Mouse (Mus musculus): ENCODE measurements at regions not wholly inside any gene's neighbourhood (a gene's known extent, or its start where the extent isn't known, plus 50 kb on each side); places are given as distances from the start of the nearest gene placed in this dataset.

- Histone ChIP-seq H3K4me2 (replicated peaks) (no peak overlapping the region), H3K27me3 (replicated peaks) (no peaks in the 10 kb centered on the region), H3K9ac (no peak overlapping the region), H3K4me3 (no peak overlapping the region), H3K4me1 (no peaks in the 10 kb centered on the region), H3K36me3 (no peaks in the 10 kb centered on the region), H3K9me3 (no peaks in the 10 kb centered on the region), H3K27ac (no peak overlapping the region)
- no peak for ATAC-seq (ENCODE audit: low FRiP score, low read depth)
- 38% methylated on average over 3 of the region's 3 CpGs for WGBS
These were observed 355.5 kb downstream of the Anxa1 start for GRCm38 (mm10) chr19:20035223-20035622.

- 53% methylated on average over 11 of the region's 11 CpGs for WGBS
- no peak overlapping the region for H3K9ac ChIP-seq
- H3K27ac ChIP-seq, result no peak overlapping the region
- no peak overlapping the region for H3K4me2 ChIP-seq (replicated peaks)
- no peaks in the 10 kb centered on the region for H3K4me1 ChIP-seq
- no peaks in the 10 kb centered on the region for H3K27me3 ChIP-seq (replicated peaks)
- ATAC-seq (ENCODE audit: low FRiP score, low read depth), result no peak
- H3K9me3 ChIP-seq, result no peaks in the 10 kb centered on the region
- H3K36me3 ChIP-seq, result no peaks in the 10 kb centered on the region
- no peak overlapping the region for H3K4me3 ChIP-seq
These were observed 363.0 kb downstream of the Anxa1 start for GRCm38 (mm10) chr19:20027667-20028282.

GRCm38 (mm10) chr19:20014114-20014513 is 376.6 kb downstream of the Anxa1 start:
- Histone ChIP-seq H3K27me3 (replicated peaks) (no peaks in the 10 kb centered on the region), H3K9ac (no peak overlapping the region), H3K4me3 (no peak overlapping the region), H3K36me3 (no peaks in the 10 kb centered on the region), H3K4me2 (replicated peaks) (no peak overlapping the region), H3K27ac (no peak overlapping the region), H3K9me3 (no peaks in the 10 kb centered on the region), H3K4me1 (0 out of 2 replicates have a peak, but pooled peaks cover 4% of the 10 kb centered on the region)
- ATAC-seq (ENCODE audit: low FRiP score, low read depth), result peak; percentile 52; the same call in 1 of the 2 replicates
- WGBS, result 70% methylated on average over 4 of the region's 4 CpGs

GRCm38 (mm10) chr19:20009801-20010441 is 380.8 kb downstream of the Anxa1 start:
- 63% methylated on average over 12 of the region's 12 CpGs for WGBS
- H3K4me2 ChIP-seq (replicated peaks), result peak overlapping the region; percentile 30
- no peak; the same call in 1 of the 2 replicates for ATAC-seq (ENCODE audit: low FRiP score, low read depth)

GRCm38 (mm10) chr19:20005932-20006625 is 384.7 kb downstream of the Anxa1 start:
- WGBS, result 59% methylated on average over 4 of the region's 4 CpGs
- H3K9ac ChIP-seq, result no peak overlapping the region
- 0 out of 2 replicates have a peak, but pooled peaks cover 4% of the 10 kb centered on the region for H3K4me1 ChIP-seq
- ATAC-seq (ENCODE audit: low FRiP score, low read depth), result no peak
- H3K27me3 ChIP-seq (replicated peaks), result no peaks in the 10 kb centered on the region
- no peak overlapping the region for H3K27ac ChIP-seq
- no peaks in the 10 kb centered on the region for H3K36me3 ChIP-seq
- H3K9me3 ChIP-seq, result no peaks in the 10 kb centered on the region
- H3K4me2 ChIP-seq (replicated peaks), result no peak overlapping the region
- H3K4me3 ChIP-seq, result no peak overlapping the region

More at GRCm38 (mm10) chr19:20009801-20010441, 380.8 kb downstream of the Anxa1 start:
- H3K27me3 ChIP-seq (replicated peaks), result no peaks in the 10 kb centered on the region
- no peak overlapping the region for H3K4me3 ChIP-seq
- no peaks in the 10 kb centered on the region for H3K9me3 ChIP-seq
- no peak overlapping the region for H3K9ac ChIP-seq
- 0 out of 2 replicates have a peak, but pooled peaks cover 4% of the 10 kb centered on the region for H3K4me1 ChIP-seq
- no peak overlapping the region for H3K27ac ChIP-seq
- H3K36me3 ChIP-seq, result no peaks in the 10 kb centered on the region

- 88% methylated on average over 1 of the region's 1 CpGs for WGBS
- ATAC-seq (ENCODE audit: low FRiP score, low read depth), result no peak
- H3K4me3 ChIP-seq, result no peak overlapping the region
- H3K9ac ChIP-seq, result no peak overlapping the region
- no peak overlapping the region for H3K4me2 ChIP-seq (replicated peaks)
- H3K9me3 ChIP-seq, result no peaks in the 10 kb centered on the region
- no peaks in the 10 kb centered on the region for H3K27me3 ChIP-seq (replicated peaks)
- no peaks in the 10 kb centered on the region for H3K4me1 ChIP-seq
- no peak overlapping the region for H3K27ac ChIP-seq
- no peaks in the 10 kb centered on the region for H3K36me3 ChIP-seq
These were observed 403.5 kb downstream of the Anxa1 start for GRCm38 (mm10) chr19:19987255-19987654.

GRCm38 (mm10) chr19:19978816-19979215 is 411.9 kb downstream of the Anxa1 start:
- Histone ChIP-seq H3K4me2 (replicated peaks) (no peak overlapping the region), H3K4me1 (no peaks in the 10 kb centered on the region), H3K27ac (no peak overlapping the region), H3K9me3 (no peaks in the 10 kb centered on the region), H3K27me3 (replicated peaks) (no peaks in the 10 kb centered on the region), H3K9ac (no peak overlapping the region), H3K36me3 (no peaks in the 10 kb centered on the region), H3K4me3 (no peak overlapping the region)
- ATAC-seq (ENCODE audit: low FRiP score, low read depth), result no peak
- WGBS, result 75% methylated on average over 6 of the region's 6 CpGs

- Histone ChIP-seq H3K36me3 (no peaks in the 10 kb centered on the region), H3K9ac (no peak overlapping the region), H3K9me3 (no peaks in the 10 kb centered on the region), H3K4me2 (replicated peaks) (0 out of 2 replicates have a peak overlapping the region, but pooled peaks have one; percentile 3), H3K27ac (no peak overlapping the region), H3K4me1 (no peaks in the 10 kb centered on the region), H3K27me3 (replicated peaks) (no peaks in the 10 kb centered on the region), H3K4me3 (no peak overlapping the region)
- no peak for ATAC-seq (ENCODE audit: low FRiP score, low read depth)
- 42% methylated on average over 9 of the region's 9 CpGs for WGBS
These were observed 413.0 kb downstream of the Anxa1 start for GRCm38 (mm10) chr19:19977609-19978259.

- Histone ChIP-seq H3K9me3 (no peaks in the 10 kb centered on the region), H3K4me3 (no peak overlapping the region), H3K4me2 (replicated peaks) (no peak overlapping the region), H3K9ac (no peak overlapping the region), H3K36me3 (no peaks in the 10 kb centered on the region), H3K27me3 (replicated peaks) (no peaks in the 10 kb centered on the region), H3K4me1 (no peaks in the 10 kb centered on the region), H3K27ac (no peak overlapping the region)
- WGBS, result 71% methylated on average over 2 of the region's 2 CpGs
- no peak for ATAC-seq (ENCODE audit: low FRiP score, low read depth)
These were observed 414.0 kb downstream of the Anxa1 start for GRCm38 (mm10) chr19:19976776-19977175.

- Histone ChIP-seq H3K9me3 (no peaks in the 10 kb centered on the region), H3K4me2 (replicated peaks) (no peak overlapping the region), H3K4me1 (no peaks in the 10 kb centered on the region), H3K27ac (no peak overlapping the region), H3K9ac (no peak overlapping the region), H3K36me3 (no peaks in the 10 kb centered on the region), H3K27me3 (replicated peaks) (no peaks in the 10 kb centered on the region), H3K4me3 (no peak overlapping the region)
- no peak for ATAC-seq (ENCODE audit: low FRiP score, low read depth)
- 90% methylated on average over 3 of the region's 3 CpGs for WGBS
These were observed 420.8 kb downstream of the Anxa1 start for GRCm38 (mm10) chr19:19969780-19970512.

GRCm38 (mm10) chr19:19969335-19969734 is 421.4 kb downstream of the Anxa1 start:
- 90% methylated on average over 5 of the region's 5 CpGs for WGBS
- Histone ChIP-seq H3K4me2 (replicated peaks) (no peak overlapping the region), H3K9ac (no peak overlapping the region), H3K4me1 (no peaks in the 10 kb centered on the region), H3K27me3 (replicated peaks) (no peaks in the 10 kb centered on the region), H3K9me3 (no peaks in the 10 kb centered on the region), H3K27ac (no peak overlapping the region), H3K36me3 (no peaks in the 10 kb centered on the region), H3K4me3 (no peak overlapping the region)
- ATAC-seq (ENCODE audit: low FRiP score, low read depth), result no peak
